Mouse (Mus musculus): ENCODE results near the gene Macrod1.

The Macrod1 gene

GRCm38 (mm10) chr19:7164820-7165323 is 108.3 kb downstream of the Macrod1 start:
- in situ Hi-C loops (cut with MboI, MseI), result loop anchor here (10.0 kb wide), 1 partner anchor 510 kb away; no protein-coding TSS in a partner anchor

GRCm38 (mm10) chr19:7165509-7166199 is 109.0 kb downstream of the Macrod1 start:
- in situ Hi-C loops (cut with MboI, MseI), result loop anchor here (10.0 kb wide), 1 partner anchor 511 kb away; no protein-coding TSS in a partner anchor

- in situ Hi-C loops (cut with MboI, MseI), result loop anchor here (10.0 kb wide), 1 partner anchor 511 kb away; no protein-coding TSS in a partner anchor
These were observed 109.6 kb downstream of the Macrod1 start for GRCm38 (mm10) chr19:7166200-7166711.

GRCm38 (mm10) chr19:7166767-7167166 is 110.2 kb downstream of the Macrod1 start:
- in situ Hi-C loops (cut with MboI, MseI), result loop anchor here (10.0 kb wide), 1 partner anchor 512 kb away; no protein-coding TSS in a partner anchor

- in situ Hi-C loops (cut with MboI, MseI), result loop anchor here (10.0 kb wide), 1 partner anchor 514 kb away; no protein-coding TSS in a partner anchor
These were observed 111.8 kb downstream of the Macrod1 start for GRCm38 (mm10) chr19:7168423-7168822.

- in situ Hi-C loops (cut with MboI, MseI), result no loop called here
These were observed 114.3 kb downstream of the Macrod1 start for GRCm38 (mm10) chr19:7170916-7171315.

- in situ Hi-C loops (cut with MboI, MseI), result no loop called here
These were observed 114.8 kb downstream of the Macrod1 start for GRCm38 (mm10) chr19:7171447-7171846.

- in situ Hi-C loops (cut with MboI, MseI), result no loop called here
These were observed 115.6 kb downstream of the Macrod1 start for GRCm38 (mm10) chr19:7172051-7172866.

GRCm38 (mm10) chr19:7176041-7176696 is 119.6 kb downstream of the Macrod1 start:
- in situ Hi-C loops (cut with MboI, MseI), result loop anchor here (5.0 kb wide), 1 partner anchor 39 kb away; no protein-coding TSS in a partner anchor

- in situ Hi-C loops (cut with MboI, MseI), result loop anchor here (5.0 kb wide), 1 partner anchor 41 kb away; no protein-coding TSS in a partner anchor
These were observed 121.3 kb downstream of the Macrod1 start for GRCm38 (mm10) chr19:7177804-7178511.

GRCm38 (mm10) chr19:7178841-7179452 is 122.3 kb downstream of the Macrod1 start:
- in situ Hi-C loops (cut with MboI, MseI), result loop anchor here (5.0 kb wide), 1 partner anchor 42 kb away; no protein-coding TSS in a partner anchor

- in situ Hi-C loops (cut with MboI, MseI), result loop anchor here (10.0 kb wide), 1 partner anchor 506 kb away; no protein-coding TSS in a partner anchor
These were observed 124.3 kb downstream of the Macrod1 start for GRCm38 (mm10) chr19:7180756-7181405.

- in situ Hi-C loops (cut with MboI, MseI), result loop anchor here (10.0 kb wide), 1 partner anchor 507 kb away; no protein-coding TSS in a partner anchor
These were observed 124.9 kb downstream of the Macrod1 start for GRCm38 (mm10) chr19:7181496-7181895.

GRCm38 (mm10) chr19:7182273-7182949 is 125.8 kb downstream of the Macrod1 start:
- in situ Hi-C loops (cut with MboI, MseI), result loop anchor here (10.0 kb wide), 1 partner anchor 508 kb away; no protein-coding TSS in a partner anchor

GRCm38 (mm10) chr19:7183419-7183818 is 126.8 kb downstream of the Macrod1 start:
- in situ Hi-C loops (cut with MboI, MseI), result loop anchor here (10.0 kb wide), 1 partner anchor 509 kb away; no protein-coding TSS in a partner anchor

GRCm38 (mm10) chr19:7185059-7185458 is 128.4 kb downstream of the Macrod1 start:
- in situ Hi-C loops (cut with MboI, MseI), result loop anchor here (10.0 kb wide), 1 partner anchor 510 kb away; no protein-coding TSS in a partner anchor

- in situ Hi-C loops (cut with MboI, MseI), result loop anchor here (10.0 kb wide), 1 partner anchor 511 kb away; no protein-coding TSS in a partner anchor
These were observed 129.2 kb downstream of the Macrod1 start for GRCm38 (mm10) chr19:7185715-7186291.

GRCm38 (mm10) chr19:7187157-7187556 is 130.5 kb downstream of the Macrod1 start:
- in situ Hi-C loops (cut with MboI, MseI), result loop anchor here (10.0 kb wide), 1 partner anchor 512 kb away; no protein-coding TSS in a partner anchor
